Mouse (Mus musculus): ENCODE results near the gene Ralb. TPM values are rescaled to one million over a fixed set of nuclear protein-coding genes. Genes with fewer than 3 reads are reported as not detected.

The Ralb gene
- polyA plus RNA-seq, 1 experiment from 2014 or later: 252 TPM

DNA sequence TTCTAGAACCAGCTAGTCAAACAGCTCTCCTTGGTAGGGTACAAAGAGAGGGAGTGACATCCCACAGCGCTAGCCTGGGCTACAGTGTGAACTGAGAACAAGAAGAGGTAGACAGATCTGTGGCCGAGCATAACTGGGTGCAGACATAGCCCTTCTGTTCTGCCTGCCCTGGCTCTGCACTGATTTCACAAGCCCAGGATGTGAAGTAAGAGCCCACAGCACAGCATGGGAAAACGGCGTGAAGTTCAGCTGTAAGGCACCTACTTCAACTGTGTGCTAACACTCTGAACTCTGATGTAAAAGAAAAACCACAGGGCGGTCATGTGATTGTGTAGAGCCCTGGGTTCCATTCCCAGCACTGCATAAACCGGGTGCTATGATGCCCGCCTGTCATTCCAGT lies 29.9 kb downstream of the Ralb start:
- Histone ChIP-seq H3K9me3 (ENCODE audit: control insufficient read depth, low read length) (no peaks in the 10 kb centered on the region), H3K4me2 (ENCODE audit: low read depth, low read length) (no peak overlapping the region), H3K4me3 (ENCODE audit: low read length) (no peak overlapping the region), H3K4me1 (replicated peaks; ENCODE audit: control insufficient read depth, insufficient read depth, low read length) (peaks cover 21% of the 10 kb centered on the region), H3K9ac (ENCODE audit: low read length) (no peak overlapping the region), H3K36me3 (ENCODE audit: control insufficient read depth, insufficient read depth, low read length) (peaks cover 36% of the 10 kb centered on the region), H3K27ac (ENCODE audit: low read length) (no peak overlapping the region), H3K27me3 (ENCODE audit: control insufficient read depth, insufficient read depth, low read depth, low read length) (no peaks in the 10 kb centered on the region)
- 81% methylated on average over 7 of the region's 7 CpGs for WGBS
- no peak for ATAC-seq (ENCODE audit: low read depth)

DNA sequence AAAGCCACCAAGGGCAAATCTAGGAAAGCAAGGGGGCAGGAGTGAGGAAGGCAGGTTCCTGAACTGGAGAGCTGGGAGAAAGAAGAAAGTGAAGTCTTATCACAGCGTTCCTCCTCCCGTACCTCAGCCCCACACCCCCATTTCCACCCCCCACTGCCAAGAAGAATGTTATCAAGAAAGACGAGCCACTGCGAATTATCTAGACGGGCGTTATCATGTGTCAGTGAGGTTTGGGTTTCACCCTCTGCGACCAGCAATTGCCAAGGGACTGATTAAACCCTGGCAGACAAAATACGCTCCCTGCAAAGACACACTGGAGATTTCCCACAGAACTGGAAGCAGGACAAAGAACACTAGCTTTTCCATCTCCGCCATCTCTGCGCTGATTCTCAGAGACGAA lies 31.9 kb downstream of the Ralb start:
- Histone ChIP-seq H3K4me2 (ENCODE audit: low read depth, low read length) (no peak overlapping the region), H3K27ac (ENCODE audit: low read length) (peak overlapping the region; percentile 84), H3K4me1 (replicated peaks; ENCODE audit: control insufficient read depth, insufficient read depth, low read length) (peaks cover 21% of the 10 kb centered on the region), H3K27me3 (ENCODE audit: control insufficient read depth, insufficient read depth, low read depth, low read length) (no peaks in the 10 kb centered on the region), H3K9ac (ENCODE audit: low read length) (no peak overlapping the region), H3K4me3 (ENCODE audit: low read length) (no peak overlapping the region), H3K9me3 (ENCODE audit: control insufficient read depth, low read length) (no peaks in the 10 kb centered on the region), H3K36me3 (ENCODE audit: control insufficient read depth, insufficient read depth, low read length) (peaks cover 40% of the 10 kb centered on the region)
- peak; percentile 28; the same call in 1 of the 2 replicates for ATAC-seq (ENCODE audit: low read depth)
- WGBS: 40% methylated on average over 11 of the region's 11 CpGs

DNA sequence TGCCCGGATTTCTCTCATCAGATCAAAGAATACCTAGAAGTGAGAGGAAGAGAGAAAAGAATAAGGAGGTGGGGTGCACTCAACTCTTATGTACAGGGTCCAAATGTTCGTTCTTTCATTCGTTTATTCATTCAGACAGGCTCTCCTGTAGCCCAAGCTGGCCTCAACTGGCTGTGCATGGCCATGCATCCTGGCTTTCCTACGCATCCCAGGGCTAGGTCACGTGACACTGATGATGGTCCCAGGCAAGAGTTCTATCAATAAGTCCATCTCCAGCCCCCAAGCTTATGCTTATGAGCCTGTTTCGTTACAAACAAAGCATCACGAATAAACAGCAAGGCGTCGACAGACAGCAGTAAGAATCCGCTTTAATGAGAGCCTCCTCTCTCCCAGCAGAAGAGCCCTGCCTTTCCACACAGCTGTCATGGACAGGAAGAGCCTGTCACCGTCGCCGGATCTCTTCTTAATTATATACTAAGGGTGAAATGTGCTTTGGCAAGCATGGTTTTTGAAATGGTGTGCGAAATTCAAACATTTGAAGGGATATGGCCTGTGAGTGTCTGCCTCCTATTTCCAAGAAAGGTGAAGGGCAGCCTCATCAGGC lies 32.7 kb downstream of the Ralb start:
- peaks cover 40% of the 10 kb centered on the region for H3K36me3 ChIP-seq (ENCODE audit: control insufficient read depth, insufficient read depth, low read length)
- no peaks in the 10 kb centered on the region for H3K27me3 ChIP-seq (ENCODE audit: control insufficient read depth, insufficient read depth, low read depth, low read length)
- H3K9me3 ChIP-seq (ENCODE audit: control insufficient read depth, low read length): no peaks in the 10 kb centered on the region
- no peak overlapping the region for H3K4me3 ChIP-seq (ENCODE audit: low read length)
- H3K4me2 ChIP-seq (ENCODE audit: low read depth, low read length): no peak overlapping the region
- H3K9ac ChIP-seq (ENCODE audit: low read length): no peak overlapping the region
- H3K27ac ChIP-seq (ENCODE audit: low read length): peak overlapping the region; percentile 86
- H3K4me1 ChIP-seq (replicated peaks; ENCODE audit: control insufficient read depth, insufficient read depth, low read length): peaks cover 21% of the 10 kb centered on the region
- WGBS: 36% methylated on average over 14 of the region's 14 CpGs
- ATAC-seq (ENCODE audit: low read depth): peak; percentile 92

DNA sequence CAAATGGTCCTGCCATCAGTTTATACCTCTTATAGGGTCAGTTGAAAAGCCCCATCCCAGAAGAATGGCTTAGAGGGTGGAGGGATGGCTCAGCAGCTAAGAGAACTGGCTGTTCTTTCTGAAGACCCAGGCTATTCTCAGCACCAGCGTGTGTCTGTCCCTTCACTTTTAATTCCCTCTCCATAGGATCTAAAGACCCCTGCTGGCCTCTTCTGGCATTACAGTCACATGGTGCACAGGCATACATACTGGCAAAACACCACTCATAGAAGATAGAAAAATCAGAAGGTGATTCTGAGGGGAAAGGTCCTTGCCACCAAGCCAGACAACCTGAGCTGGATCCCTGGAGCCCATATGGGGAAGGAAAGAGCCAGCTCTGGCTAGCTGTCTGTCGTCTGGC lies 41.2 kb downstream of the Ralb start:
- no peak overlapping the region for H3K4me3 ChIP-seq (ENCODE audit: low read length)
- H3K27ac ChIP-seq (ENCODE audit: low read length): no peak overlapping the region
- H3K27me3 ChIP-seq (ENCODE audit: control insufficient read depth, insufficient read depth, low read depth, low read length): no peaks in the 10 kb centered on the region
- H3K9ac ChIP-seq (ENCODE audit: low read length): no peak overlapping the region
- H3K36me3 ChIP-seq (ENCODE audit: control insufficient read depth, insufficient read depth, low read length): no peaks in the 10 kb centered on the region; the same call in 1 of the 2 replicates
- H3K4me2 ChIP-seq (ENCODE audit: low read depth, low read length): no peak overlapping the region
- WGBS: 46% methylated on average over 2 of the region's 2 CpGs
- no peaks in the 10 kb centered on the region for H3K4me1 ChIP-seq (replicated peaks; ENCODE audit: control insufficient read depth, insufficient read depth, low read length)
- no peaks in the 10 kb centered on the region for H3K9me3 ChIP-seq (ENCODE audit: control insufficient read depth, low read length)
- no peak for ATAC-seq (ENCODE audit: low read depth)

DNA sequence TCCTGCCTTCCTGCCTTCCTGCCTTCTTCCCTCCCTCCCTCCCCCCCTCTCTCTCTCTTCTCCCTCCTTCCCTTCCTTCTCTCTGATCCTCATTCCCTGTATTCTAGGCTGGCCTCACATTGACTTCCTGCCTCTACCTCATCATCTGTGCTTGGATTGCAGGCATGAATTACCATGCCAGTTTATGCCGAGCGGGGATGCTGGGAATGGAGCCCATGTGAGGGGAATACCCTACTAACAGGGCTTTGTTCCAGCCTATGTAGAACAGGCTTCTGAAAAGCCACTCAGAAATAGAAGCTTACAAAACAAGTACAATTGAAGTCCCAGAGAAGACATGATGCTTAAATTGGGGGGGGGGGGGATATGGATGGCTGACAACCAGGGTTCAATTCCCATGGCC lies 44.5 kb downstream of the Ralb start:
- H3K4me1 ChIP-seq (replicated peaks; ENCODE audit: control insufficient read depth, insufficient read depth, low read length): peaks cover 9% of the 10 kb centered on the region; the same call in 1 of the 2 replicates
- no peaks in the 10 kb centered on the region for H3K9me3 ChIP-seq (ENCODE audit: control insufficient read depth, low read length)
- H3K27ac ChIP-seq (ENCODE audit: low read length): no peak overlapping the region
- H3K9ac ChIP-seq (ENCODE audit: low read length): no peak overlapping the region
- no peak overlapping the region for H3K4me2 ChIP-seq (ENCODE audit: low read depth, low read length)
- no peaks in the 10 kb centered on the region for H3K36me3 ChIP-seq (ENCODE audit: control insufficient read depth, insufficient read depth, low read length)
- no peaks in the 10 kb centered on the region for H3K27me3 ChIP-seq (ENCODE audit: control insufficient read depth, insufficient read depth, low read depth, low read length)
- ATAC-seq (ENCODE audit: low read depth): no peak
- WGBS: 88% methylated on average over 2 of the region's 2 CpGs
- H3K4me3 ChIP-seq (ENCODE audit: low read length): no peak overlapping the region

DNA sequence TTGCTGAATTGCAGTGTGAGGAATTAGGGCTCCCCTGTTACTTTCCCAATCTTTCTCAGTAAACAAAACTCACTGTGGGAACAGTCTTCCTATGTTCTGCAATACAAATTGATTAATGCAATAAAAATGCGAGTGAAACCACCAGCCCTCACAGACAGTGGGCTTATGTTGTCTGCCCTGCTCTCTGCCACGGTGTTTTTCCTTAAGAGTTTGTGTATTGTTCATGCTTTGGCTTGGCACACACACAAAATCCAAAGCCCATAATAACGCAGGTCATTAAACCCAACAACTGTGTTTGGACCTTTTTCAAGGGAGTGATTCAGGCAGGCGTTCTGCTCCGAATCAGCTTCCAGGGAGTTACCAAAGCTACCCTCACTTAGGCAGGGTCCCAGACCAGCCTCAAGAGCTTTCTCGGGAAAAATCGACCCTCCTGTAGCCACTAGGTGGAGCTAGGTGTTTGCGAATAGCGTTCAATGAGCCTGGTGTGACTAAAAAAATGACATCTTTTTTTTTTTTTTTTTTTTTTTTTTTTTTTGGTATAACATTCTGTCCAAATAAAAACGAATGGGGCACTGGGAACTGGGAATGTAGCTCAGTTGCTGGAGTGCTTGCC lies 46.5 kb downstream of the Ralb start:
- Histone ChIP-seq H3K9me3 (ENCODE audit: control insufficient read depth, low read length) (no peaks in the 10 kb centered on the region), H3K4me1 (replicated peaks; ENCODE audit: control insufficient read depth, insufficient read depth, low read length) (peaks cover 9% of the 10 kb centered on the region; the same call in 1 of the 2 replicates), H3K27me3 (ENCODE audit: control insufficient read depth, insufficient read depth, low read depth, low read length) (no peaks in the 10 kb centered on the region), H3K4me3 (ENCODE audit: low read length) (no peak overlapping the region), H3K4me2 (ENCODE audit: low read depth, low read length) (no peak overlapping the region), H3K9ac (ENCODE audit: low read length) (no peak overlapping the region), H3K27ac (ENCODE audit: low read length) (no peak overlapping the region), H3K36me3 (ENCODE audit: control insufficient read depth, insufficient read depth, low read length) (no peaks in the 10 kb centered on the region)
- peak; percentile 42; the same call in 1 of the 2 replicates for ATAC-seq (ENCODE audit: low read depth)
- WGBS: 11% methylated on average over 10 of the region's 10 CpGs

DNA sequence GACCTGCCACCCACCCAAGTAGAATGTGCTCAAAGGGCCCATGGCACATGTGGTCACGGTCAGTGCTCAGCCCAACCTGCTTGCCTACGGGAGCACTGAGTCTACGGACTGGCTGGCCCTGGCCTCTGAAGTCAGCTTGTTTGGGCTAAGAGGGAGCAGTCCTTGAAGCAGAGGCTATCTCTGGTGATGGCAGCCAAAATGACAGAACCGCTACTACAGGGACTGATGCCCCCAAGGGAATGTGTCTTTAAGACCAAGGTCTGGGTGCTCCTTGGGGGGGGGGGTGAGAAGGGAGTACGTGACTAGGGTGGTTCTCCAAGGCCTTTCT lies 47.1 kb downstream of the Ralb start:
- Histone ChIP-seq H3K9ac (ENCODE audit: low read length) (no peak overlapping the region), H3K9me3 (ENCODE audit: control insufficient read depth, low read length) (no peaks in the 10 kb centered on the region), H3K27me3 (ENCODE audit: control insufficient read depth, insufficient read depth, low read depth, low read length) (no peaks in the 10 kb centered on the region), H3K27ac (ENCODE audit: low read length) (no peak overlapping the region), H3K4me3 (ENCODE audit: low read length) (no peak overlapping the region), H3K4me1 (replicated peaks; ENCODE audit: control insufficient read depth, insufficient read depth, low read length) (peaks cover 9% of the 10 kb centered on the region; the same call in 1 of the 2 replicates), H3K36me3 (ENCODE audit: control insufficient read depth, insufficient read depth, low read length) (no peaks in the 10 kb centered on the region), H3K4me2 (ENCODE audit: low read depth, low read length) (peak overlapping the region; percentile 27; the same call in 1 of the 2 replicates)
- ATAC-seq (ENCODE audit: low read depth): peak; percentile 32; the same call in 1 of the 2 replicates
- 31% methylated on average over 5 of the region's 5 CpGs for WGBS

DNA sequence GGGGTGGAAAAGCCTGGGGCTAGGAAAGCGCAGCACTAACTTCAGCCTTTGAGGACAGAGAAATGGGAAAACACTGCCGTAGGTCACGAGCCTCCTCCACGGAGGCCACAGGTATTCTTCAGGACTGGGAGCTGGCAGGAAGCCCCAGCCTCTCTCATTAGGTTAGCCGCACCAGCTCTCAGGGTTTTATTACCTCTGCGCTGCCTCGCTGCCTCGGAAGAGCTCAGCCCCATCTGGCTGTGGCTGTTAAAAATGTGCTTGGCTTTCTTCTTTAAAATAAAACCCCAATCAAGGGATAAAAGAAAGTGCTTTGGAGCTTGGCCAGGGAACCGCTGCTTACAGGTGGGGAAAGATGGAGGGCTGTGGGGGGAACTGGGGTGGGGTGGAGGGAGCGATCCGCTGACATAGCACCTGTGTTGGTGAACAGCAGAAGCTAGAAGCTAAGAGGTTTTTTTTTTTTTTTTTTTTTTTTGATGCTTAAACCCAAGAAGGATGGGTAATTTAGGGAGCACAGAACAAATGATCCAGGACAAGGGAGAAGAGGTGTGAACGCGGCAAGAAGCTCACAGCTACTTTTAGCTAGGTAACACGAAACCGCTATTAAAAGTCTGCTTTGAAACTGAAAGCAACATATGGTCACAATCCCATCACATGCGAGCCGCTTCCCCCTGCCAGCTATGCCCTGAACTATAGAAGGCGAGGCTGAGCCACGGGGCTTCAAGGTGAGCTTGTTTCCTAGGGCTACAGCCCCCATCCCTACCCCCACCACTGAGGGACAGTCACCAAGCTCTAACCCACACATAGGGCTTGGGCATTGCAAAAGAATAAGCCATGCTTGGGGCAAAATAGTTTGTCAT lies 47.7 kb downstream of the Ralb start:
- ATAC-seq (ENCODE audit: low read depth): peak; percentile 35; the same call in 1 of the 2 replicates
- 34% methylated on average over 19 of the region's 19 CpGs for WGBS
- Histone ChIP-seq H3K36me3 (ENCODE audit: control insufficient read depth, insufficient read depth, low read length) (no peaks in the 10 kb centered on the region), H3K9me3 (ENCODE audit: control insufficient read depth, low read length) (no peaks in the 10 kb centered on the region), H3K9ac (ENCODE audit: low read length) (no peak overlapping the region), H3K4me1 (replicated peaks; ENCODE audit: control insufficient read depth, insufficient read depth, low read length) (peaks cover 9% of the 10 kb centered on the region; the same call in 1 of the 2 replicates), H3K27me3 (ENCODE audit: control insufficient read depth, insufficient read depth, low read depth, low read length) (no peaks in the 10 kb centered on the region), H3K27ac (ENCODE audit: low read length) (no peak overlapping the region), H3K4me2 (ENCODE audit: low read depth, low read length) (peak overlapping the region; percentile 27), H3K4me3 (ENCODE audit: low read length) (no peak overlapping the region)

DNA sequence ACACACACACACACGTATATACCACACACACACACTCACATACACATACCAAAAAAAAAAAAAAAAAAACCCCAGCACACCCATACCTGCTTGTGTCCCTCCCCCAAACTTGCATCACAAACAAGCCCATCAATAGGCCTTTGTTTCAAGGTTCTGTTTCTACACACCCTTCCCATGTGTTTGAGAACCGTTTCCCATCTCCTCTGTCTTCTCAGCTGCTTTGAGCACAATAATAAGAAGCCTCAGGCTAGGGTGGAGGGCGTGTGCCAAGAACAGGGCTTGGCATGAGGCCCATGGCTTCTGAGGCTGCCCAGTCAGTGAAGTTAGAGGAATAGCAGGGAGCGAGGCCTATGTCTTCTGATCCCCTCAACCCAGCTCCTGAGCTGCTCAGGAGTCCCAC lies 50.9 kb downstream of the Ralb start:
- Histone ChIP-seq H3K4me3 (ENCODE audit: low read length) (no peak overlapping the region), H3K27ac (ENCODE audit: low read length) (no peak overlapping the region), H3K4me2 (ENCODE audit: low read depth, low read length) (no peak overlapping the region), H3K4me1 (replicated peaks; ENCODE audit: control insufficient read depth, insufficient read depth, low read length) (peaks cover 9% of the 10 kb centered on the region; the same call in 1 of the 2 replicates), H3K9ac (ENCODE audit: low read length) (no peak overlapping the region), H3K9me3 (ENCODE audit: control insufficient read depth, low read length) (no peaks in the 10 kb centered on the region), H3K36me3 (ENCODE audit: control insufficient read depth, insufficient read depth, low read length) (no peaks in the 10 kb centered on the region), H3K27me3 (ENCODE audit: control insufficient read depth, insufficient read depth, low read depth, low read length) (no peaks in the 10 kb centered on the region)
- ATAC-seq (ENCODE audit: low read depth): no peak
- 44% methylated on average over 4 of the region's 4 CpGs for WGBS
